In genomic region chr19:44108996-44109395, GRCm38 (mm10) we compare ENCODE assay signal across 14 mouse cellular contexts. TPM values are rescaled to one million over a fixed set of nuclear protein-coding genes. Genes with fewer than 3 reads are reported as not detected.
DNase-seq lines count a peak whose midpoint lies in the region; ATAC-seq and TF ChIP-seq lines count a peak whose summit lies in the region.
"Had no signal": no experiment of that assay in that cellular context is flagged by ENCODE, and none has a peak within 500 bp of the region (broad histone marks: within the 10 kb centered on the region; RNA-seq: fewer than 3 reads in every experiment).

No protein-coding gene starts in this region.

- H3K9ac ChIP-seq in forebrain, postnatal 0 days, result no peak overlapping the region
- H3K9ac ChIP-seq: embryonic facial prominence, embryonic 12.5 days; heart, embryonic 13.5 days; lung, embryonic 15.5 days; neural tube, embryonic 13.5 days had no signal

- no peak overlapping the region for H3K27ac ChIP-seq in forebrain, postnatal 0 days (ENCODE audit: low read depth, low read length)
- H3K27ac ChIP-seq: embryonic facial prominence, embryonic 12.5 days; heart, embryonic 13.5 days; hindbrain, postnatal 0 days; lung, embryonic 15.5 days; neural tube, embryonic 13.5 days had no signal

- no peak overlapping the region for H3K4me2 ChIP-seq in forebrain, postnatal 0 days (ENCODE audit: low read depth)
- H3K4me2 ChIP-seq: embryonic facial prominence, embryonic 12.5 days; lung, embryonic 15.5 days had no signal

- no peak overlapping the region for H3K4me3 ChIP-seq in forebrain, postnatal 0 days (ENCODE audit: low read depth, low read length)
- H3K4me3 ChIP-seq: embryonic facial prominence, embryonic 12.5 days; heart, embryonic 13.5 days; lung, embryonic 15.5 days had no signal

- DNase-seq in CD4-positive, CD25-positive, alpha-beta regulatory T cell, adult 2 months (ENCODE audit: low read depth, low spot score), result peak; percentile 4
- peak; percentile 14 for DNase-seq in left cerebral cortex, postnatal 4 days
- no peak for DNase-seq in left cerebral cortex, adult 11 months (ENCODE audit: low spot score)
- peak; percentile 52 to 67 for DNase-seq in adrenal gland, postnatal 36 days
- DNase-seq in lung, postnatal 4 days, result peak; percentile 28 to 59
- no peak for DNase-seq in forebrain, postnatal 0 days
- DNase-seq: thymus, postnatal 4 days had no signal

- peaks cover 13% of the 10 kb centered on the region for H3K4me1 ChIP-seq in forebrain, postnatal 0 days (ENCODE audit: insufficient read depth)

- intact Hi-C loops in left cerebral cortex, postnatal 4 days (cut with DNase I), result no loop called here

- peaks cover 37% of the 10 kb centered on the region for H3K36me3 ChIP-seq in forebrain, postnatal 0 days (ENCODE audit: insufficient read depth)

- H3K9me3 ChIP-seq in forebrain, postnatal 0 days (ENCODE audit: low read length), result no peaks in the 10 kb centered on the region
- H3K9me3 ChIP-seq: embryonic facial prominence, embryonic 12.5 days; heart, embryonic 13.5 days; lung, embryonic 15.5 days; neural tube, embryonic 13.5 days had no signal

- H3K27me3 ChIP-seq in forebrain, postnatal 0 days (ENCODE audit: insufficient read depth, low read length), result no peaks in the 10 kb centered on the region
- H3K27me3 ChIP-seq: embryonic facial prominence, embryonic 12.5 days; heart, embryonic 13.5 days; lung, embryonic 15.5 days; neural tube, embryonic 13.5 days had no signal

- TF ChIP-seq CTCF in forebrain, postnatal 0 days (IDR thresholded peaks at IDR 0.05; ENCODE audit: low read depth), result no peak

- no peak for ATAC-seq in CD4-positive, CD25-positive, alpha-beta regulatory T cell, adult 4 months
- no peak for ATAC-seq in megakaryocyte-erythroid progenitor cell, adult 5-6 weeks (replicated peaks; ENCODE audit: low FRiP score, low TSS enrichment, poor library complexity, severe bottlenecking)
- no peak for ATAC-seq in forebrain, postnatal 0 days
- ATAC-seq: hindbrain, postnatal 0 days had no signal

RNA-seq across cellular contexts. Expression of gene Chuk, which starts 1.7 kb away (rescaled TPM):
- 10 to 100 TPM; 43.5 to 46.8 TPM for polyA plus RNA-seq in CD4-positive, CD25-positive, alpha-beta regulatory T cell, adult 4 months (2017; shearing (Covaris generic))
- total RNA-seq in left cerebral cortex, postnatal 4 days (2021), result 10 to 100 TPM; 61.4 to 64.7 TPM
- 10 to 100 TPM; 57.3 to 92.5 TPM for total RNA-seq in adrenal gland, postnatal 36 days (2021)
- total RNA-seq in megakaryocyte-erythroid progenitor cell, adult 5-6 weeks (2014; fragmentation: Nextera tagmentation), result 51.8 and 62.3 TPM in 2 replicates
- 66.0 and 75.8 TPM in 2 replicates for total RNA-seq in megakaryocyte-erythroid progenitor cell, adult 5-6 weeks (2017)
- total RNA-seq in forebrain, postnatal 0 days (2014; rRNA removed), result 58.9 and 72.8 TPM in 2 replicates
- 16.1 and 25.2 TPM in 2 replicates for polyA plus RNA-seq in forebrain, postnatal 0 days (2015; fragmentation: Nextera tagmentation; extraction: Ambion mirVana)

RNA-seq across cellular contexts. Expression of gene Cwf19l1, which starts 26.7 kb away (rescaled TPM):
- polyA plus RNA-seq in CD4-positive, CD25-positive, alpha-beta regulatory T cell, adult 4 months (2017; shearing (Covaris generic)), result 10 to 100 TPM; 31.4 to 31.6 TPM
- total RNA-seq in left cerebral cortex, postnatal 4 days (2021), result 10 to 100 TPM; 21.7 to 24.4 TPM
- total RNA-seq in adrenal gland, postnatal 36 days (2021), result 10 to 100 TPM; 19.3 to 31.7 TPM
- total RNA-seq in megakaryocyte-erythroid progenitor cell, adult 5-6 weeks (2014; fragmentation: Nextera tagmentation), result 52.6 and 56.0 TPM in 2 replicates
- total RNA-seq in megakaryocyte-erythroid progenitor cell, adult 5-6 weeks (2017), result 37.2 and 68.7 TPM in 2 replicates
- total RNA-seq in forebrain, postnatal 0 days (2014; rRNA removed), result 28.9 and 33.9 TPM in 2 replicates
- polyA plus RNA-seq in forebrain, postnatal 0 days (2015; fragmentation: Nextera tagmentation; extraction: Ambion mirVana), result 27.2 and 29.6 TPM in 2 replicates

RNA-seq across cellular contexts. Expression of gene Bloc1s2, which starts 37.2 kb away (rescaled TPM):
- polyA plus RNA-seq in CD4-positive, CD25-positive, alpha-beta regulatory T cell, adult 4 months (2017; shearing (Covaris generic)), result 100 to 1,000 TPM; 117 to 129 TPM
- total RNA-seq in left cerebral cortex, postnatal 4 days (2021), result 10 to 100 TPM; 87.2 to 92.2 TPM
- total RNA-seq in adrenal gland, postnatal 36 days (2021), result 10 to 100 TPM; 26.0 to 26.9 TPM
- 65.5 and 75.1 TPM in 2 replicates for total RNA-seq in megakaryocyte-erythroid progenitor cell, adult 5-6 weeks (2014; fragmentation: Nextera tagmentation)
- 33.0 and 53.6 TPM in 2 replicates for total RNA-seq in megakaryocyte-erythroid progenitor cell, adult 5-6 weeks (2017)
- total RNA-seq in forebrain, postnatal 0 days (2014; rRNA removed), result 65.5 and 74.3 TPM in 2 replicates
- 205 and 223 TPM in 2 replicates for polyA plus RNA-seq in forebrain, postnatal 0 days (2015; fragmentation: Nextera tagmentation; extraction: Ambion mirVana)

RNA-seq across cellular contexts. Expression of gene Erlin1, which starts 39.4 kb away (rescaled TPM):
- polyA plus RNA-seq in CD4-positive, CD25-positive, alpha-beta regulatory T cell, adult 4 months (2017; shearing (Covaris generic)), result 1 to 10 TPM; 3.6 to 5.2 TPM
- 10 to 100 TPM; 23.4 to 26.1 TPM for total RNA-seq in left cerebral cortex, postnatal 4 days (2021)
- 10 to 100 TPM; 15.8 to 32.5 TPM for total RNA-seq in adrenal gland, postnatal 36 days (2021)
- total RNA-seq in megakaryocyte-erythroid progenitor cell, adult 5-6 weeks (2014; fragmentation: Nextera tagmentation), result 20.0 and 27.8 TPM in 2 replicates
- 18.7 and 19.3 TPM in 2 replicates for total RNA-seq in megakaryocyte-erythroid progenitor cell, adult 5-6 weeks (2017)
- total RNA-seq in forebrain, postnatal 0 days (2014; rRNA removed), result 8.9 and 11.1 TPM in 2 replicates
- 11.1 and 16.2 TPM in 2 replicates for polyA plus RNA-seq in forebrain, postnatal 0 days (2015; fragmentation: Nextera tagmentation; extraction: Ambion mirVana)

Comparison
In these comparisons a context has a peak if more than half of its experiments do, and no peak if none do; other contexts are left out.
1. DNase-seq: peak in CD4-positive, CD25-positive, alpha-beta regulatory T cell, adult 2 months (single experiment), left cerebral cortex, postnatal 4 days (single experiment), adrenal gland, postnatal 36 days (2 of 2) and lung, postnatal 4 days (2 of 2); none in left cerebral cortex, adult 11 months (single experiment) and forebrain, postnatal 0 days (single experiment).